Mouse (Mus musculus) kidney, adult 18-20 months (tissue): ENCODE results near the gene Guf1.
A peak's percentile ranks its signal among the peaks of the same experiment; 100 is the strongest.

Experiments used
- DNase-seq: peaks from one replicate; pipeline ENCODE4 v3.0.0; 2021

Gene Guf1

GRCm38 (mm10) chr5:69556628-69557403, at the start of gene Guf1:
Gene Guf1, plus strand, starts transcription at chr5:69556923.
- DNase-seq, result peak; percentile 96

GRCm38 (mm10) chr5:69507045-69507444, 49.7 kb upstream of the Guf1 start:
- DNase-seq, result no peak

GRCm38 (mm10) chr5:69511631-69512030, 45.1 kb upstream of the Guf1 start:
- DNase-seq, result no peak

- DNase-seq, result no peak
Observed at GRCm38 (mm10) chr5:69512203-69512602, 44.5 kb upstream of the Guf1 start.

- peak; percentile 42 for DNase-seq
Observed at GRCm38 (mm10) chr5:69520661-69521278, 36.0 kb upstream of the Guf1 start.

GRCm38 (mm10) chr5:69522064-69522463, 34.7 kb upstream of the Guf1 start:
- no peak for DNase-seq

- no peak for DNase-seq
Observed at GRCm38 (mm10) chr5:69523944-69524343, 32.8 kb upstream of the Guf1 start.

GRCm38 (mm10) chr5:69541680-69542079, 15.0 kb upstream of the Guf1 start:
- no peak for DNase-seq

GRCm38 (mm10) chr5:69542489-69542888, 14.2 kb upstream of the Guf1 start, which contains the start of gene Yipf7:
Gene Yipf7, minus strand, starts transcription at chr5:69542648.
- DNase-seq, result no peak

- no peak for DNase-seq
Observed at GRCm38 (mm10) chr5:69557404-69557935, 747 bp downstream of the Guf1 start.

GRCm38 (mm10) chr5:69591640-69592461, 35.1 kb downstream of the Guf1 start, which contains the start of gene Gnpda2:
Gene Gnpda2, minus strand, starts transcription at chr5:69592340.
- peak; percentile 82 for DNase-seq

GRCm38 (mm10) chr5:69601027-69601426, 44.3 kb downstream of the Guf1 start:
- no peak for DNase-seq

GRCm38 (mm10) chr5:69613209-69613796, 56.6 kb downstream of the Guf1 start:
- no peak for DNase-seq

GRCm38 (mm10) chr5:69620899-69621298, 64.2 kb downstream of the Guf1 start:
- DNase-seq, result no peak
